Mouse (Mus musculus): ENCODE measurements around the gene Bco2.
A peak's percentile ranks its signal among the peaks of the same experiment; 100 is the strongest.

The Bco2 gene

DNA sequence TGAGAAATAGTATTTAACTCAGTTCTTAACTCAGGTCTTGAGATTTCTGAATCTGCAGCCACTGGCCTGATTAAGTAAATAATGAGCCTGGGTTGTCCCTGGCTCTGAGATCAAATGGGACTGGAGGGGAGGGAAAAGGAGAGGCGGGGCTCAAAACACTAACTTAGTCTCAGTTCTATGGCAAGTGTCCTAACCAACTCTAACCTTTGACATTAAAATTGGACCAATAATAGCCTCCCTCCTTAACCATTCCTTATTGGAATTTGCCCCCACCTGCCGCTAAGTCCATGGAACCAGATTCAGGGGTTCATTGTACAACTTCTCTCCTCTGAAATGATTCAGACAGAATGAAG is at the start of gene Bco2:
Gene Bco2 (minus strand): TSS at position 88 of the 353 bp plus-strand sequence.
- DNase-seq (ENCODE audit: low spot score) = no peak

DNA sequence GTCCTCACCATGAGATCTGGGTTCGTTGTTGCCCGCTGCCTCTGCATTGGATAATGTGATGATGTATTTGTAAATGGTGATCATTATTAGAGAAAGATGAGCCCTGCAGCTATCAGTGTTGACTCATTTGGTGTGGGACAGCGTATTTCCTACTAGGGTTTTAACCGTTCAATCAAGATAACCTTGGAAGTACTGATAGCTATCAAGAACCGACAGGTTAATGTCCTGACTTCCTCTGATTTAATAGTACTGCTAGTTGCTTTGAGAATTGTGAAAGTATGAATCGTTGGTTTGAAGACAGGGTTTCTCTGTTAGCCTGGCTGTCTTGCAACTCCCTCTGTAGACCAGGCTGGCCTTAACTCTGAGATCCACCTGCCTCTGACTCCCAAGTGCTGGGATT is 49.4 kb upstream of the Bco2 start:
- DNase-seq (ENCODE audit: low spot score) = no peak

DNA sequence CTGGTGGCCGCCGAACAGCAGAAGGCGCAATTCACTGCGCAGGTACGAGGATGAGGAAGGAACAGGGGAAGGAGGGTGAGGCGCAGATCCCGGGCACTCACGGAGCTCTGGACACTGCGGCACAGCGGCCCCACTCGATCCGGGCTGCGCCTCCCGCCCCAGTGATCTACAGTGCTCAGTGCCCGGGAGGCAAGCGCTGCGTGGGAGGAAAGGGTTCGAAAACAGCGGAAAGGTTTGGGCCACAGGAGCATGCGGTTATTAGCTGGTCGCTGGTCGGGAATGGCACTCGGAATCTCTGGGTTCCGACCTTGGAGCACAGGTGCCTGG is 49.0 kb upstream of the Bco2 start:
- DNase-seq (ENCODE audit: low spot score) = no peak

DNA sequence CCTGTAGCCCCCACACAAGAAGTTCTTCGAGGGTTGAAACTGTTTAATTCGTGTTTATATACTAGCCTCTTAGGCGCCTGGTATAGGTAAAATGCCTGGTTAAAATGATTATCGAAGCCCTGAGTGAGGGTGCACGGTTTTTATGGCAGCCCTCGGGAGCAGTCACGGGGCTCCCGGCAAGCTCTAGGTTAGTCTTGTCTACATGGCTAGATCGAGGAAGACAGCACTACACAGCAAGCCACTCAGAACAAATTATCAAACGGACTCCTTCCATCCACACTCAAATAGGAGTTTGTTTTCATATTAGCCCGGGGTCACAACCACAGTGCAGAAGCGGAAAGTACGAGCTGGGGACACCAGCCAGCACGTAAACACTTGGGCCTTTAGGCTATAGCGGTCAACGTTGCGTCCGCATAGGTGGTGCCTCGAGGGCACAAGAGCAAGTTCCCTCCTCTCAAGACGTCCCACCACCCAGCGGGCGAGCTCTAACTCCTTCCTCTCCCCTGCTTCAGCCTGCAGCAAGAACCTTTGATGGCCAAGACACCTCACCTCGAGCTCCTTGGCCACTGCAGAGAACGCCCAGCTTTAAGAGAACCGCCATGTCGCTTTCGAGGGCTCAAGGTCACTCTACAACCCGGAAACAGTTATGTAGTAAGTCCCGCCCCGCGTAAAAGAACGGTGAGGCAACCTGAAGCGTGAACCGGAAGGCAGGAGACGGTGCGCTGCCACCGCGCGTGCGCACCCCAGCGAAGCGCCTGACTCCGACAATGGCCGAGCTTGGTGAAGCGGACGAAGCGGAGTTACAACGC is 48.4 kb upstream of the Bco2 start, which contains the start of the genes Sdhd and Timm8b:
Gene Sdhd (minus strand): TSS at position 624 of the 809 bp plus-strand sequence.
Gene Timm8b (plus strand): TSS at position 722 of the 809 bp plus-strand sequence.
- peak; percentile 95 for DNase-seq (ENCODE audit: low spot score)

- no peak for DNase-seq (ENCODE audit: low spot score)
Observed at GRCm38 (mm10) chr9:50602055-50602845, 47.3 kb upstream of the Bco2 start.

DNA sequence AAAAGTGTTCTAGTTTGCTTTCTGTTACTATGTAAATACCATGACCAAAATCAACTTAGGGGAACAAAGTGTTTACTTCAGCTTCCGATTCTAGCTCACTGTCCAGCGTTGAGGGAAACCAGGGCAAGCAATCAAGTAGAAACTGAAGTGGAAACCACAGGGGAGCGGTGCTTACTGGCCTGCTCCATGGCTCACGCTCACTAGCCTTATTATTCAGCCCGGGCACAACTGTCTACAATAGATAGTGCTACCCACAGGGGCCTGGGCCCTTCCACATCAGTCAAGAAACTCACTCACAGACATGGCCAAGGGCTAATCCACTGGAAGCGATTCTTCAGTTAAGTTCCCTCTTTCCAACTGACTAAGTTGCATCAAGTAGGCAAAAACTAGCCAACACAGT is 46.6 kb upstream of the Bco2 start:
- DNase-seq (ENCODE audit: low spot score) = no peak

GRCm38 (mm10) chr9:50596973-50597372 is 42.0 kb upstream of the Bco2 start:
- DNase-seq (ENCODE audit: low spot score) = no peak

DNA sequence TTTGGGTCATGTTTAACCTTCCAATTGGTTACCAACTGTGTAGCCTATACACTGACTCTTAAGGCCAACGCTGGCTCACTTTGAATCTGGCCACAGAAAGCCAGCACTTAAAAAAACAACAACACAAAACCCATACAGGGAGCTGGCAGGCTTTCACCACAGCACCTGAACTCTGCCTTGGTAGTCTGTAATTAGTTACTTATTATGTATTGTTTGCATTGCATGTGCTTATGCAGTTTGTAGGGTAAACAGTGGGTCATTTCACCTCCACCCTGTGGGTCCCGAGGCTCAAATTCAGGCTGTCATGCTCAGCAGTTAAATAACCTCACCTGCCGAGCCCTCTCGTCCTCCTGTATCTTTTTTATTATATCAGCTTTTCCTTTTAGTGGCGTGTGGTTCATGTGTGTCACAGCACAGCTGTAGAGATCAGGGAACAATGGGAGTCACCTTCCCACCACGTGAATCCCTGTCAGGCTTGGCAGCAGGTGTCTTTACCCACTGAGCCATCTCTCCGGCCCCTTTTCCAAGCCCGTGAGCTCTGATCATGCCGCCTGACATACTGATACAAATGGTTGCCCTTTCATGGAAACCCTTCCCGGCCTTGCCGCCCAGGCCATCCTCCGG is 39.9 kb upstream of the Bco2 start:
- DNase-seq (ENCODE audit: low spot score) = no peak

- peak; percentile 52 for DNase-seq (ENCODE audit: low spot score)
Observed at GRCm38 (mm10) chr9:50593544-50593943, 38.6 kb upstream of the Bco2 start.

GRCm38 (mm10) chr9:50592955-50593354 is 38.0 kb upstream of the Bco2 start:
- no peak for DNase-seq (ENCODE audit: low spot score)

- DNase-seq (ENCODE audit: low spot score) = no peak
Observed at GRCm38 (mm10) chr9:50590856-50591518, 36.0 kb upstream of the Bco2 start.

DNA sequence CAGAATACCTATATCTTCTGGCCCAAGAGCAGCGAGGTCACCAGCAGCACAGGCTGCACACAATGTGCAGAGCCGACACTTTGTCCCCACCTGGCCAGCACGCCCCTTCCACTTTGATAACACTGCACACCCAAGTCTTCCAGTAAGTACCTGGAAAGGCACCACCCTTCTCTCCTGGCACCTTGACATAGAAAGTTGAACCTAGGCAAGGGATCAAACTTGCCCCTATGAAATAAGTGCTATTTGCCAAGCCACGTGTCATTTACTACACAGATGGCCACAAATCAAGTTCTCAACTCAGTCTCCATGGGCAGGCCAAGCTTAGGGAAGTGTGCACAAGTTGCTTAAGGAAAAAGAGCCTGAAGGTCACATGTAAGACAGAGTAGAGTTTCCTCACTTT is 32.0 kb upstream of the Bco2 start:
- no peak for DNase-seq (ENCODE audit: low spot score)

DNA sequence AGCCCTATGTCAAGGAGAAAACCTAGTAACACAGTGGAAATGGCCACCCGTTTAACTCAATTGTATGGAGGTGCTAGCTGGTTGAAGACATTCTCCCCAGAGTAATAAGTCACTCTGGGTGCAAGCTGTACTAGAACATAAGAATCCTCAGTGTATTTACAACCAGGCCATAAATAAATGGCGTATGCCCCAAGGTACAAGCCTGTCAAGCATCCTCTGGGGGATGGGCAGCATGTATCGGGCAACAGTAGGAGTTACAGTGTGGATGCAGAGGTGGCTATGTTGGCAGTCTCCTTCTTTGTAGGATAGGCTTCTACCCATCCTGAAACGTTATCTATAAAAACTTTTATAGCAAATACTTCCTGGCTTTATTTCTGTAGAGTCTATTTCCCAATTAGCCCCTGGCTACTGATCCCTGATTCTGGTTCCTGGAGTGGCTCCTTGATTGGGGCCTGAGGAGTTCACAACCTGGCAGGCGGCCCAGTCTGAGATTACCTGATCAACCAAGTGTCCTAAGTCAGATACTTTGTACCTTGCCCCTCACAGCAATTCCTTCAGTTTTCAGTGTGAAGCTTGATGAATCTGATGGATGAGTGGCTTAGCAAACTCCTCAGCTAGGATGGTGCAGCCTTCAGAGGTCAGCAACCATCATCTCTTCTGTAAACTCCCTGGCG is 30.3 kb upstream of the Bco2 start:
- DNase-seq (ENCODE audit: low spot score) = no peak

- no peak for DNase-seq (ENCODE audit: low spot score)
Observed at GRCm38 (mm10) chr9:50580370-50580769, 25.4 kb upstream of the Bco2 start.

- DNase-seq (ENCODE audit: low spot score) = no peak
Observed at GRCm38 (mm10) chr9:50569599-50570525, 14.9 kb upstream of the Bco2 start.

- DNase-seq (ENCODE audit: low spot score) = no peak
Observed at GRCm38 (mm10) chr9:50567881-50568280, 12.9 kb upstream of the Bco2 start.

DNA sequence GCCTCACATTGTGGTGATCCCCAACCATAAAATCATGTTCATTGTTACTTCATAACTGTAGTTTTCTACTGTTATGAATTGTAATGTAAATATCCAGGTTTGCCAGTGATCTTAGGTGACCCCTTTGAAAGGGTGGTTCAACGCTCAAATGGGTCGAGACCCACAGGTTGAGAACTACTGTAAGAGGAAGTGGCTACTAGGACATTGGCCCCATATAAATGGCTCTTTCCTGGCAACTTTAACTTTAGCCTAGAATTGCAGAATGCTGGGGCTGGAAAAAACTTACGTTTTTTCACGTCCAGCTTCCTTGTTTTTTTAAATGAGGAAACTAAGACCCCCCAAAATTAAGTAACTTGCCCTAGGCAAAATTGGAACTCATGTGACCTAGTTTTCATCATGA is 12.4 kb upstream of the Bco2 start:
- no peak for DNase-seq (ENCODE audit: low spot score)

DNA sequence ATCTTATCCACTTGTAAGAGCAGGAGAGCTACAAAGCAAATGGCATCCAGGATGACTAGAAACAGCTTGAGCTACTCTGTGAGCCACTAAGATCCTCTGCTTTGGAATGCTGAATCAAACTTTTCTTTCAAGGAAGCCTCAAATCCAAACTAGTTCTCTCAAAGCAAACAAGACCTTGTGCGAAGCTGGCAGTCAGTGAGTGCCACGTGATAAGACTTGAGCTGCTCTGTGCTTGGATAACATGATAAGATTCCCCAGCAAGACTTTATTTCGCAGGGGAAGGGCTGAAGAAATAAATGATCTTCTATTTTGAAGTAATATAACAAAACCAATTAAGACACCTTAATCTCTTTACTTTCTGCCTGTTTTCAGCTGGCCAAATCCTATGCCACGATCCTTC is 11.0 kb upstream of the Bco2 start:
- no peak for DNase-seq (ENCODE audit: low spot score)

- DNase-seq (ENCODE audit: low spot score) = no peak
Observed at GRCm38 (mm10) chr9:50565173-50565572, 10.2 kb upstream of the Bco2 start.

DNA sequence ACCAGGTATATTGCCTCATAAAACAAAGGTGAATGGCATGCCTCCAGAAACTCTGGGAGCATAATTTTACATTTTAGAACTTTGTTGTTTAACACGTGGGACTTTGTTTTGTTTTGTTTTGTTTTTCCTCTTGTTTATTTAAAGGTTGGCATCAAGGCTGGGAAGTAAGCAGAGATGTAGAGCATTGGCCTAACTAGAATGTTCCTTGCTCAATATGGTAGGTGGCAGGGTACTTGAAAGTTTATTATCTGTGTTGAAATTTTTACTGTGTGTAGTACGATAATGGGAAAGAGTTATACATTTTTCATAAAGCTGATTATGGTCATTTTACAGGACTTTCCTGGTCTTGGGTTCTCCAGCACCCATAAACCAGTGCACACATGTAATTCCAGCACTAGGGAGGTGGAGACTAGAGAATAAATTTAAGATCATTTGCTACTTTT is 7.0 kb upstream of the Bco2 start:
- DNase-seq (ENCODE audit: low spot score) = no peak

Measured in T-cell, adult 2 months (primary cell).